Mouse (Mus musculus): ENCODE results near the gene Glis2. TPM values are rescaled to one million over a fixed set of nuclear protein-coding genes. Genes with fewer than 3 reads are reported as not detected.
A peak's percentile ranks its signal among the peaks of the same experiment; 100 is the strongest.

Glis2 gene
- total RNA-seq, 2 experiments from 2014 or later, result 12.4 to 16.6 TPM

- no peak for DNase-seq (ENCODE audit: low spot score in 2 of 2)
Observed at GRCm38 (mm10) chr16:4602766-4603452, 8.4 kb downstream of the Glis2 start.

DNA sequence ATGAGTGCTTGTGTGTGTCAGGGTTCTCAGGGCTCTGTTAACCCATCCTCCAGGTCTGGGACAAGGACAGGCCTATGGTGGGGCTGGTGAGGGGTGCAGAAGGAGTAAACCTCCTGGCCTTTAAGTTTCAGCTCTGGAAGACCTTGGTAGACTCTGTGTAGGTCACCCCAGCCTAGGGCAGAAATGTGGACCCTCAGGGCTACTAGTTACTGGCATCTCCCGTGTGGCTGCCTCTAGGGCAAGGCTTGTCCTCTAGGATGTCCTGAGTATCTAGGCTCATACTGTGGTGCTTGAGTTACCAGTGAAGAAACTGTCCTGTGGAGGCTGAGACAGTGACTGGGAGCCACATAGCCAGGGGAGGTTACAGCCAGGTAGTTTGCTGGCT, 8.9 kb downstream of the Glis2 start:
- no peak for DNase-seq (ENCODE audit: low spot score in 2 of 2)

- no peak for DNase-seq (ENCODE audit: low spot score in 2 of 2)
Observed at GRCm38 (mm10) chr16:4604293-4604837, 9.9 kb downstream of the Glis2 start.

- DNase-seq (ENCODE audit: low spot score in 2 of 2), result no peak
Observed at GRCm38 (mm10) chr16:4605514-4606131, 11.1 kb downstream of the Glis2 start.

DNA sequence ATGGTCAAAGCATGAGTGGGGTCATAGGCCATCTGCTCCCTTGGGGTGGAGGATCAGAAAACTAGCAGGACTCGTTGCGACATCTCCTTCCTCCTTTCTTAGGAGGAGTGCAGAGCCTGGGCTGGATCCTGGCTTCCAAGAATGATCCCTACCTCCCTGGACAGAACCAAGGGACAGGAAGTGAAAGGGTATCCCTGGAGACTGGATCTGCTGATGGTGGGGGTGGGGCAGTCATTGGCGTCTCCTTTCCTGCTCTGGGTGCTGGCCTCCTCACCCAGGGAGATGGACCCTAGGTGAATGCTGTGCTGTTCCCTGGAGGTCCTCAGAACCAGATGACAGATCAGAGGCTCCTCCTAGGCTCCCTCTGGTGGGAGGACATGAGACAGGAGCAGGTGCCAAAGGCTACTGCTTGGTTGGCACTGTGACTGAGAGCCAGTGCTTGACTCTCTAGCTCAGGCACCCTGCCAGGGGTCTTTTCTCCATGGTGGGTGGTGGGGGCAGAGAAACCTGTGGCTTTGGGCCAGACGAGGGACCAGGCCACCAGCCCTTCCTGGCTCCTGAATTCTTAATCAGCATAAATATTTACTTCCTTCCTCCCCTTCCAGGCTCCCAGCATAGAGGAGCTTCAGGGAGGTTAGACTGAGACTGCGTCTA, 12.0 kb downstream of the Glis2 start:
- DNase-seq (ENCODE audit: low spot score in 2 of 2), result no peak

GRCm38 (mm10) chr16:4607818-4608531, 13.5 kb downstream of the Glis2 start:
- peak; percentile 81 to 84 for DNase-seq (ENCODE audit: low spot score in 2 of 2)

DNA sequence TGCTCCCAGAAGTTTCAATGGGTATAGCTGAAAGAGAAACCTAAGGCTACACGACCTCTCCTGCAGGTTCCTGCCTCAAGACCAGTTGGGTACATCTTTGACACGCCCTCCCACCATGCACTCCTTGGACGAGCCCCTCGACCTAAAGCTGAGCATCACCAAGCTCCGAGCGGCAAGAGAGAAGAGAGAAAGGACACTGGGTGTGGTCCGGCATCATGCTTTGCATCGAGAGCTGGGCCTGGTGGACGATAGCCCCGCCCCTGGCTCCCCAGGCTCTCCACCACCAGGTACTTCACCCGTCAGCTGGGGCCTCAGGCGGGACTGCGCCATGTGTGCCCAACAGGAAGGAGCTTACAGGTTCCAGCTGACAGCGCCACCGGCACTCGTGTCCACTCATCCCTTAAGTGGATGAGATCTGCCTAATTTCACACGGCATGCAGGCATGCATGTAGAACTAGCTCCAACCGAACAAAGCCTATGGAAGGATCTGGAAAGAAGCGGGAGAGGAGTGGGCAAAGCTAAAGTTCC, 14.1 kb downstream of the Glis2 start:
- no peak for DNase-seq (ENCODE audit: low spot score in 2 of 2)

- no peak for DNase-seq (ENCODE audit: low spot score in 2 of 2)
Observed at GRCm38 (mm10) chr16:4611193-4611592, 16.7 kb downstream of the Glis2 start.

GRCm38 (mm10) chr16:4611676-4612075, 17.2 kb downstream of the Glis2 start:
- DNase-seq (ENCODE audit: low spot score in 2 of 2), result no peak

DNA sequence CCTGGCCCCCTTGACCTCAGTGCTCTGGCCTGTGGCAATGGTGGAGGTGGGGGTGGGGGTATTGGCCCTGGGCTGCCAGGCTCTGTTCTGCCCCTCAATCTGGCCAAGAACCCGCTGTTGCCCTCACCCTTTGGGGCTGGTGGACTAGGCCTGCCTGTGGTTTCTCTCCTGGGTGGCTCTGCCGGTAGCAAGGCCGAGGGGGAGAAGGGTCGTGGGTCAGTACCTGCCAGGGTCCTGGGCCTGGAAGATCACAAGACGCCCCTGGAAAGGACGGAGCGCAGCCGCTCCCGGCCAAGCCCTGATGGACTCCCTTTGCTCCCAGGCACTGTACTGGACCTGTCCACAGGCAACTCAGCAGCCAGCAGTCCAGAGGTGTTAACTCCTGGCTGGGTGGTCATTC, 19.2 kb downstream of the Glis2 start:
- no peak for DNase-seq (ENCODE audit: low spot score in 2 of 2)

DNA sequence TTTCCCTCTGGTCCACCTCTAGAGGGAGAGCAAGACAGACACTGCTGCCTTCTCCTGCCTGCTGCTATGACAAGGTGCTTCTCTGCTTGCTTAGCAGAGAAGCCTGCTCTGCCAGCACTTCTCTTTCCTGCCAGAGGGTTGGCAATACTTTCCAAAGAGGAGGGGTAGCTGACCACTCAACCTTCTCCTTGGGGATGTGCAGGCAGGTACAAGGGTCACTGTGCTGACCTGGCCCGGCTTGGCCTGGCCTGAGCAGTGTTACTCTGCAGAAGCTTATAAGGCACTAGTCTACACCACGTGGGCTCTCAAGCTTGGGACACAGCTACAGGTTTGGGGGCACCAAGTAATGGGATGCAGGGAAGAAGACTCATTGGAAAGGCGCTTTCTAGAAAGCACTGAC, 20.1 kb downstream of the Glis2 start:
- no peak for DNase-seq (ENCODE audit: low spot score in 2 of 2)

DNA sequence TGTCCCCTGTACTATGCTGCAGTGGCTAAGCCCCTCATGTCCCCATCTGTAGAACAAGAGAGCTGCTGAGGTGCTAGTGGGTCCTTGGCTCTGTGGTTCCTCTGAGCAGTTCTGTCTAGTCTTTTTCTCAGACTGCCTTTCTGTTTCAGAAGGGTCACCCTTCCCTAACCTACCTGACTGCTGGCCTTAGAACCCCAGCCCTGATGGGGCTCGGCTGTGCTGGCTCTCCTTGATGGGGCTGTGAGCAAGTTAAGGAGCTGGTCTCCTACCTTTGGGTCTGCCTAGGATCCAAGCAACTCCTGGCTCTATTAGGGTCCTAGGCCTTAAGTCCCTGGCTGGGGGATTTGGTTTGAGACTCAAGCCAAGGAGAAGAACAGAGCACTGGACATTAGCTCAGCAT, 20.8 kb downstream of the Glis2 start:
- DNase-seq (ENCODE audit: low spot score in 2 of 2), result no peak

- no peak for DNase-seq (ENCODE audit: low spot score in 2 of 2)
Observed at GRCm38 (mm10) chr16:4616829-4617228, 22.3 kb downstream of the Glis2 start.

DNA sequence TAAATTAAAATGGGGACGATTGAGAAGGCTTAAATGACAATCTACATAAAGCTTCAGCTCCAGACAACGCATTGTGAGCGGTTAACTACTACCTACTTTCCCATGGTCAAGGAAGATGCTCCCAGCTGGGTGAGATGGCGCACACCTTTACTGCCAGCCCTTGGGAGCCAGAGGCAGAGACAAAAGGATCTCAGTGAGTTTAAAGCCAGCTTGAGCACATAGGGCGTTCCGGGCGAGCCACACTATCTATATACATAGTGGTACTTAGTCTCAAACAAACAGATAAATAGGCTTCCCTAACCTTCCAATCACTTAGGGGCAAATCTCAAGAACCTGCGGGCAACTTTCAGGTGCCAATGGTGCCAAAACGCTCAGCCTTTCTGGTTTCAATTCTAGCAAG, 29.6 kb downstream of the Glis2 start:
- DNase-seq (ENCODE audit: low spot score in 2 of 2), result no peak

- DNase-seq (ENCODE audit: low spot score in 2 of 2), result peak; percentile 90 to 91
Observed at GRCm38 (mm10) chr16:4624481-4625110, 30.1 kb downstream of the Glis2 start, which contains the start of gene Pam16. Gene Pam16, minus strand, starts transcription at chr16:4624988.

- DNase-seq (ENCODE audit: low spot score in 2 of 2), result no peak
Observed at GRCm38 (mm10) chr16:4627105-4627504, 32.6 kb downstream of the Glis2 start.

GRCm38 (mm10) chr16:4628898-4629419, 34.4 kb downstream of the Glis2 start:
- no peak for DNase-seq (ENCODE audit: low spot score in 2 of 2)

GRCm38 (mm10) chr16:4629950-4630349, 35.4 kb downstream of the Glis2 start:
- peak; percentile 77 to 83 for DNase-seq (ENCODE audit: low spot score in 2 of 2)

DNA sequence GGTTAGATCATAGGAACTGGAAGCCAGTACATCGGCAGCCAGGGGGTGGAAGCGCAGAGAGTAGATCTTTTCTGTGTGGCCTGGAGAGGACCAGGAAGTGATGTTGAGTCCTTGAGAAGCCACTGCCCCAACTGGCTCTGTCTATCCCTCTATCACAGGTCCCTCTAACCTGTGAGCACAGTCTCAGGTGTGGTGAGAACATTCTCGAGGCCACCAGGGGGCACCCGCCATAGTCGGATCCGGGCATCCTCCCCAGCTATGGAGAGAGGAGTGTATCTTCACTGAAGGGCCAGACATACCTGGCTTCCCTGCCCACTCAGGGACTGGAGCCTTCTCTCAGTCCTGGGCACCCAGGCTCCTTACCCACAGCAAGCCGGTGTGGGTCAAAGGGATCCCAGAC, 37.5 kb downstream of the Glis2 start:
- no peak for DNase-seq (ENCODE audit: low spot score in 2 of 2)

DNA sequence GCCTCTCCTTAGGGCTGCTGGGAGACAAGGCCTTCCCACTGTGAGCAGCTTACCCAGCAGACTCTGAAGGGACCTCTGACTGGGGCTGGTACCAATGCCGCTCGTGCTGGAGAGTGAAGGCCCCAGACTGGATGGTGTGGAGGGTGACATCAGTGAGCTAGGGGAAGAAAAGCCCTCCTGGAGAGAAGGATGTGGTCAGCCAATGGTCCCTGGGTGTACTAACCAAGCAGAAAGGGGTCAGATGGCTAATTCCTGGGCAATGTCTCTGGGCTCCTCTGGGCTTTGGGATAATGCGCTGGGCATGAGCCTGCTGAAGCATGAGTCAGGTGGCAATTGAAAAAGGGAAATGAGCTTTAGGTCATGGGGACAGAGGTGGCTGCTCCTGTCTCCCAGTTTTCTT, 39.1 kb downstream of the Glis2 start:
- DNase-seq (ENCODE audit: low spot score in 2 of 2), result no peak

- no peak for DNase-seq (ENCODE audit: low spot score in 2 of 2)
Observed at GRCm38 (mm10) chr16:4634681-4635080, 40.2 kb downstream of the Glis2 start.
